Mouse (Mus musculus) ZHBTc4 (cell line): Measurements from ENCODE around the gene Disp2.
A peak's percentile ranks its signal among the peaks of the same experiment; 100 is the strongest.

ENCODE experiments used
- DNase-seq: peaks from one replicate; pipeline ENCODE4 v3.0.0-alpha.2; 2011; ENCODE audit warnings: low read depth, low spot score

Gene Disp2

GRCm38 (mm10) chr2:118759828-118760227 is 19.7 kb upstream of the Disp2 start:
- DNase-seq = peak; percentile 80

GRCm38 (mm10) chr2:118760311-118761025 is 19.1 kb upstream of the Disp2 start:
- no peak for DNase-seq

- DNase-seq = no peak
Observed at GRCm38 (mm10) chr2:118761358-118761757, 18.2 kb upstream of the Disp2 start.

- DNase-seq = peak; percentile 75
Observed at GRCm38 (mm10) chr2:118761906-118762783, 17.4 kb upstream of the Disp2 start, which contains the start of gene Ccdc9b. Gene Ccdc9b, minus strand, starts transcription at chr2:118762661.

GRCm38 (mm10) chr2:118762784-118763148 is 16.8 kb upstream of the Disp2 start:
- no peak for DNase-seq

- no peak for DNase-seq
Observed at GRCm38 (mm10) chr2:118763469-118763868, 16.1 kb upstream of the Disp2 start.

GRCm38 (mm10) chr2:118764094-118764831 is 15.3 kb upstream of the Disp2 start:
- peak; percentile 87 for DNase-seq

- DNase-seq = no peak
Observed at GRCm38 (mm10) chr2:118764875-118765274, 14.6 kb upstream of the Disp2 start.

- no peak for DNase-seq
Observed at GRCm38 (mm10) chr2:118766041-118767033, 13.2 kb upstream of the Disp2 start.

- DNase-seq = no peak
Observed at GRCm38 (mm10) chr2:118772158-118772874, 7.2 kb upstream of the Disp2 start, which contains the start of gene Phgr1. Gene Phgr1, plus strand, starts transcription at chr2:118772769.

GRCm38 (mm10) chr2:118774536-118774935 is 5.0 kb upstream of the Disp2 start:
- DNase-seq = no peak

GRCm38 (mm10) chr2:118775396-118775795 is 4.1 kb upstream of the Disp2 start:
- no peak for DNase-seq

- DNase-seq = no peak
Observed at GRCm38 (mm10) chr2:118775846-118776245, 3.7 kb upstream of the Disp2 start.

GRCm38 (mm10) chr2:118776295-118776694 is 3.2 kb upstream of the Disp2 start:
- DNase-seq = no peak

GRCm38 (mm10) chr2:118778418-118778817 is 1.1 kb upstream of the Disp2 start:
- DNase-seq = no peak

- no peak for DNase-seq
Observed at GRCm38 (mm10) chr2:118779065-118779464, 454 bp upstream of the Disp2 start.

- DNase-seq = no peak
Observed at GRCm38 (mm10) chr2:118781115-118781514, 1.6 kb downstream of the Disp2 start.

GRCm38 (mm10) chr2:118782303-118782702 is 2.8 kb downstream of the Disp2 start:
- DNase-seq = no peak

- no peak for DNase-seq
Observed at GRCm38 (mm10) chr2:118783093-118783492, 3.6 kb downstream of the Disp2 start.

GRCm38 (mm10) chr2:118783663-118784062 is 4.1 kb downstream of the Disp2 start:
- no peak for DNase-seq
